Mouse (Mus musculus): ENCODE measurements around the gene Padi3.

DNA sequence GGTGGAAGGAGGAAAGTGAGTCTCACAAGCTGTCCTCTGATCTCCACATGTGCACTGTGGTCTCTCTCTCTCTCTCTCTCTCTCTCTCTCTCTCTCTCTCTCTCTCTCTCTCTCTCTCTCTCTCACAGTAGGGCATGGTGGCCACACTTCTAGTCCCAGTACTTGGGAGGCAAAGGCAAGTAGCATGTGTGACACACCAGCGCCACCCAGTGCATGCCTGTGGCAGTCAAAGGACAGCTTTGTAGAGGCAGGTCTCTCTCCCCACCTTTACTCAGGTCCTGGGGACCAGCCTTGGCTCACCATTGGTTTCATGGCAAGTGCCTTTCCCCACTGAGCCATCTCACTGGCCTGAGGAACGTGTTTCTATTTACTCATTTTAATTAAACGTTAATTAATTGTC, 65.8 kb downstream of the Padi3 start:
- TF ChIP-seq CTCF (IDR thresholded peaks at IDR 0.05; ENCODE audit: borderline replicate concordance, insufficient read depth, low read depth, low read length) (peak; percentile 82), POLR2A (IDR thresholded peaks at IDR 0.05; ENCODE audit: borderline replicate concordance, insufficient read depth, low read length) (no peak)

Data from cerebellum, adult 2 months (tissue).